Mouse (Mus musculus) cortical plate, adult 2 months (tissue): ENCODE measurements around the gene Sphkap.

Source experiments
- CTCF ChIP-seq: fragments of 200-500 bp; IDR thresholded peaks from 2 replicates; pipeline ENCODE4 v1.5.1; 2011; ENCODE audit warnings: mild to moderate bottlenecking, control low read depth, low read length; ENCODE audit not compliant: insufficient read depth; ENCODE audit errors: extremely low read depth
- POLR2A ChIP-seq: fragments of 200-500 bp; IDR thresholded peaks from 2 replicates; pipeline ENCODE4 v1.6.1; 2011; ENCODE audit warnings: mild to moderate bottlenecking, low read length, control low read depth; ENCODE audit not compliant: insufficient read depth; ENCODE audit errors: extremely low read depth

DNA sequence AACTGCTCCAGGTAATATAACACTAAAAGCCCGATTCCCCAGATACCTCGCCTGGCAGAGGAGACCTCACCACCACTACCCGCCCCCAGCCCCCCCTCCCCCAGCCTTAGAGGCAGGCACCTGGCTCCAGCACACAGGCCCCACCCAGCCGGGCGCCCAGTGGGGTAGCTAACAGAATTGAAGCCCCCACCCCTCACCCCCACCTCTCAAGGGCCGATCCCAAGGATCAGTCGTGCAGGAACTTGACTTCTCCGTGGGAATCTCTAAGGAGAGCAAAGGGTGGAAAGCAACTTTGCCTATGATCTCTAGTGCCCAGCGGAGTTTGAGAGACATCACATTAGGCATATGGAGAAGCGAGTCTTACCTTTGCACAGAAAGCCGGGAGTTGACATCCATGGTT is 384 bp downstream of the Sphkap start:
- TF ChIP-seq CTCF (no peak), POLR2A (no peak)
